Mouse (Mus musculus): ENCODE results near the gene Cox7b. TPM values are rescaled to one million over a fixed set of nuclear protein-coding genes. Genes with fewer than 3 reads are reported as not detected.

The Cox7b gene
- polyA plus RNA-seq, 1 experiment from 2014 or later: 534 TPM

GRCm38 (mm10) chrX:106030176-106030575 is 14.7 kb downstream of the Cox7b start:
- no peaks in the 10 kb centered on the region for H3K9me3 ChIP-seq
- H3K27me3 ChIP-seq (replicated peaks): no peaks in the 10 kb centered on the region
- H3K9ac ChIP-seq: no peak overlapping the region
- ATAC-seq: no peak
- H3K4me2 ChIP-seq (replicated peaks): no peak overlapping the region
- no peaks in the 10 kb centered on the region for H3K36me3 ChIP-seq
- H3K4me3 ChIP-seq (replicated peaks): no peak overlapping the region
- H3K4me1 ChIP-seq (replicated peaks): no peaks in the 10 kb centered on the region
- no peak overlapping the region for H3K27ac ChIP-seq
- WGBS: 60% methylated on average over 5 of the region's 5 CpGs

- Histone ChIP-seq H3K4me3 (replicated peaks) (no peak overlapping the region), H3K9ac (no peak overlapping the region), H3K27ac (no peak overlapping the region), H3K4me1 (replicated peaks) (no peaks in the 10 kb centered on the region), H3K36me3 (no peaks in the 10 kb centered on the region), H3K4me2 (replicated peaks) (no peak overlapping the region), H3K27me3 (replicated peaks) (no peaks in the 10 kb centered on the region), H3K9me3 (no peaks in the 10 kb centered on the region)
- no peak for ATAC-seq
Observed at GRCm38 (mm10) chrX:106031124-106031523, 15.6 kb downstream of the Cox7b start.

- H3K36me3 ChIP-seq: no peaks in the 10 kb centered on the region
- no peak overlapping the region for H3K4me3 ChIP-seq (replicated peaks)
- H3K9me3 ChIP-seq: no peaks in the 10 kb centered on the region
- 68% methylated on average over 2 of the region's 2 CpGs for WGBS
- no peak overlapping the region for H3K4me2 ChIP-seq (replicated peaks)
- no peak for ATAC-seq
- no peak overlapping the region for H3K9ac ChIP-seq
- H3K27me3 ChIP-seq (replicated peaks): no peaks in the 10 kb centered on the region
- H3K27ac ChIP-seq: no peak overlapping the region
- no peaks in the 10 kb centered on the region for H3K4me1 ChIP-seq (replicated peaks)
Observed at GRCm38 (mm10) chrX:106035727-106036126, 20.2 kb downstream of the Cox7b start.

GRCm38 (mm10) chrX:106037185-106037752 is 21.8 kb downstream of the Cox7b start:
- Histone ChIP-seq H3K4me2 (replicated peaks) (no peak overlapping the region), H3K9ac (no peak overlapping the region), H3K27me3 (replicated peaks) (no peaks in the 10 kb centered on the region), H3K4me3 (replicated peaks) (no peak overlapping the region), H3K36me3 (no peaks in the 10 kb centered on the region), H3K4me1 (replicated peaks) (no peaks in the 10 kb centered on the region), H3K27ac (no peak overlapping the region), H3K9me3 (no peaks in the 10 kb centered on the region)
- no peak for ATAC-seq
- 57% methylated on average over 3 of the region's 3 CpGs for WGBS

GRCm38 (mm10) chrX:106043863-106044617 is 28.5 kb downstream of the Cox7b start:
- Histone ChIP-seq H3K4me3 (replicated peaks) (no peak overlapping the region), H3K9ac (no peak overlapping the region), H3K27ac (no peak overlapping the region), H3K9me3 (no peaks in the 10 kb centered on the region), H3K4me1 (replicated peaks) (0 out of 2 replicates have a peak, but pooled peaks cover 4% of the 10 kb centered on the region), H3K27me3 (replicated peaks) (no peaks in the 10 kb centered on the region), H3K4me2 (replicated peaks) (no peak overlapping the region), H3K36me3 (no peaks in the 10 kb centered on the region)
- no peak for ATAC-seq
- 47% methylated on average over 8 of the region's 8 CpGs for WGBS

GRCm38 (mm10) chrX:106045455-106045854 is 30.0 kb downstream of the Cox7b start:
- ATAC-seq: peak; percentile 85

GRCm38 (mm10) chrX:106045928-106046327 is 30.4 kb downstream of the Cox7b start:
- no peak overlapping the region for H3K9ac ChIP-seq
- H3K4me1 ChIP-seq (replicated peaks): 0 out of 2 replicates have a peak, but pooled peaks cover 4% of the 10 kb centered on the region
- H3K27me3 ChIP-seq (replicated peaks): no peaks in the 10 kb centered on the region
- ATAC-seq: peak; percentile 32; the same call in 1 of the 2 replicates
- no peaks in the 10 kb centered on the region for H3K36me3 ChIP-seq
- 0 out of 2 replicates have a peak overlapping the region, but pooled peaks have one; percentile 24 for H3K4me2 ChIP-seq (replicated peaks)
- 34% methylated on average over 9 of the region's 9 CpGs for WGBS
- H3K9me3 ChIP-seq: no peaks in the 10 kb centered on the region
- 0 out of 2 replicates have a peak overlapping the region, but pooled peaks have one; percentile 48 for H3K27ac ChIP-seq
- H3K4me3 ChIP-seq (replicated peaks): no peak overlapping the region

More at GRCm38 (mm10) chrX:106045455-106045854, 30.0 kb downstream of the Cox7b start:
- Histone ChIP-seq H3K9me3 (no peaks in the 10 kb centered on the region), H3K9ac (no peak overlapping the region), H3K4me1 (replicated peaks) (0 out of 2 replicates have a peak, but pooled peaks cover 4% of the 10 kb centered on the region), H3K27me3 (replicated peaks) (no peaks in the 10 kb centered on the region), H3K36me3 (no peaks in the 10 kb centered on the region), H3K4me2 (replicated peaks) (no peak overlapping the region), H3K4me3 (replicated peaks) (no peak overlapping the region), H3K27ac (no peak overlapping the region)
- 42% methylated on average over 2 of the region's 2 CpGs for WGBS

- Histone ChIP-seq H3K9ac (no peak overlapping the region), H3K4me3 (replicated peaks) (no peak overlapping the region), H3K4me1 (replicated peaks) (0 out of 2 replicates have a peak, but pooled peaks cover 4% of the 10 kb centered on the region), H3K9me3 (no peaks in the 10 kb centered on the region), H3K4me2 (replicated peaks) (no peak overlapping the region), H3K27ac (no peak overlapping the region), H3K27me3 (replicated peaks) (no peaks in the 10 kb centered on the region), H3K36me3 (no peaks in the 10 kb centered on the region)
- WGBS: 31% methylated on average over 1 of the region's 1 CpGs
- ATAC-seq: no peak
Observed at GRCm38 (mm10) chrX:106048191-106048590, 32.7 kb downstream of the Cox7b start.

Other genes with a start within 250 kb of the Cox7b start
- gene Atrx, start 86.3 kb upstream of the Cox7b start, polyA plus RNA-seq (2015; fragmentation: Nextera tagmentation; extraction: Ambion mirVana): 125 and 146 TPM in 2 replicates
- gene Magt1, start 3.8 kb upstream of the Cox7b start, polyA plus RNA-seq (2015; fragmentation: Nextera tagmentation; extraction: Ambion mirVana): 78.8 and 81.5 TPM in 2 replicates
- 20.5 and 21.2 TPM in 2 replicates for gene Atp7a, start 11.6 kb downstream of the Cox7b start, polyA plus RNA-seq (2015; fragmentation: Nextera tagmentation; extraction: Ambion mirVana)
- gene Tlr13, start 127.5 kb downstream of the Cox7b start, polyA plus RNA-seq (2015; fragmentation: Nextera tagmentation; extraction: Ambion mirVana): 0.65 and 0.69 TPM in 2 replicates
- 506 and 511 TPM in 2 replicates for gene Pgk1, start 171.4 kb downstream of the Cox7b start, polyA plus RNA-seq (2015; fragmentation: Nextera tagmentation; extraction: Ambion mirVana)
- gene Taf9b, start 205.5 kb downstream of the Cox7b start, polyA plus RNA-seq (2015; fragmentation: Nextera tagmentation; extraction: Ambion mirVana): 8.8 TPM in 2 replicates
- not detected in 2 replicates for gene Fnd3c2, start 239.7 kb downstream of the Cox7b start, polyA plus RNA-seq (2015; fragmentation: Nextera tagmentation; extraction: Ambion mirVana)